ENCODE assay signal across 8 mouse cellular contexts in genomic region chr2:165751068-165751467, GRCm38 (mm10).
DNase-seq lines count a peak whose midpoint lies in the region; ATAC-seq and TF ChIP-seq lines count a peak whose summit lies in the region.

No protein-coding gene starts in this region.

- no peak for TF ChIP-seq POLR2A in cerebellum, adult 2 months (IDR thresholded peaks at IDR 0.05; ENCODE audit: borderline replicate concordance, insufficient read depth, low read length)
- TF ChIP-seq POLR2A in olfactory bulb, adult 2 months (IDR thresholded peaks at IDR 0.05; ENCODE audit: insufficient read depth, low read depth, low read length), result no peak

- DNase-seq in cerebellum, adult 2 months, result peak; percentile 9 to 22
- no peak for DNase-seq in cerebellum, adult 11-12 months
- peak; percentile 27 for DNase-seq in liver, postnatal 0 days
- DNase-seq in liver, embryonic 11.5 days (ENCODE audit: low spot score), result no peak
- peak; percentile 51 for DNase-seq in R1 (ENCODE audit: low read depth, low spot score)
- DNase-seq in heart, postnatal 4 days, result peak; percentile 45
- no peak for DNase-seq in B cell, adult 2 months

- H3K4me2 ChIP-seq in liver, postnatal 0 days (ENCODE audit: low read depth, low read length), result no peak overlapping the region
- H3K4me2 ChIP-seq in liver, embryonic 11.5 days, result no peak overlapping the region

- no peaks in the 10 kb centered on the region for H3K36me3 ChIP-seq in liver, postnatal 0 days (replicated peaks; ENCODE audit: insufficient read depth, low read length)
- no peaks in the 10 kb centered on the region for H3K36me3 ChIP-seq in liver, embryonic 11.5 days (ENCODE audit: control insufficient read depth, insufficient read depth, low read length)

- no peak overlapping the region for H3K4me3 ChIP-seq in cerebellum, adult 2 months (replicated peaks; ENCODE audit: insufficient read depth, low read depth, low read length)
- no peak overlapping the region for H3K4me3 ChIP-seq in liver, postnatal 0 days (ENCODE audit: low read depth, low read length)
- no peak overlapping the region for H3K4me3 ChIP-seq in liver, embryonic 11.5 days (ENCODE audit: low read depth, low read length)
- H3K4me3 ChIP-seq in olfactory bulb, adult 2 months (ENCODE audit: insufficient read depth, low read depth, low read length), result no peak overlapping the region; the same call in 1 of the 2 replicates

- no peaks in the 10 kb centered on the region for H3K27me3 ChIP-seq in cerebellum, adult 2 months (ENCODE audit: control insufficient read depth, insufficient read depth, low read length)
- no peaks in the 10 kb centered on the region for H3K27me3 ChIP-seq in liver, postnatal 0 days (ENCODE audit: insufficient read depth, low read length)
- H3K27me3 ChIP-seq in liver, embryonic 11.5 days (replicated peaks; ENCODE audit: control insufficient read depth, insufficient read depth, low read length), result peaks cover 6% of the 10 kb centered on the region

- no peaks in the 10 kb centered on the region for H3K4me1 ChIP-seq in cerebellum, adult 2 months (ENCODE audit: control insufficient read depth, insufficient read depth, low read length)
- no peaks in the 10 kb centered on the region for H3K4me1 ChIP-seq in liver, postnatal 0 days (ENCODE audit: insufficient read depth)
- H3K4me1 ChIP-seq in liver, embryonic 11.5 days (replicated peaks; ENCODE audit: control insufficient read depth, insufficient read depth, low read length), result no peaks in the 10 kb centered on the region; the same call in 1 of the 2 replicates
- H3K4me1 ChIP-seq in olfactory bulb, adult 2 months (ENCODE audit: control insufficient read depth, insufficient read depth, low read length), result peaks cover 12% of the 10 kb centered on the region

- no peaks in the 10 kb centered on the region for H3K9me3 ChIP-seq in liver, postnatal 0 days (ENCODE audit: low read length)
- H3K9me3 ChIP-seq in liver, embryonic 11.5 days (ENCODE audit: control insufficient read depth, low read length), result no peaks in the 10 kb centered on the region

- 42% methylated on average over 7 of the region's 7 CpGs for WGBS in cerebellum, adult 2 months
- WGBS in liver, postnatal 0 days (ENCODE audit: insufficient replicate concordance), result 33% methylated on average over 7 of the region's 7 CpGs
- WGBS in liver, embryonic 11.5 days, result 40% methylated on average over 7 of the region's 7 CpGs
- 23% methylated on average over 7 of the region's 7 CpGs for WGBS in olfactory bulb, adult 2 months

- no peak for ATAC-seq in liver, postnatal 0 days
- no peak for ATAC-seq in liver, embryonic 11.5 days (replicated peaks; ENCODE audit: low FRiP score)

- no peak overlapping the region for H3K27ac ChIP-seq in cerebellum, adult 2 months (ENCODE audit: insufficient read depth, low read length)
- H3K27ac ChIP-seq in liver, postnatal 0 days (ENCODE audit: low read depth), result no peak overlapping the region
- no peak overlapping the region for H3K27ac ChIP-seq in liver, embryonic 11.5 days (ENCODE audit: low read depth, low read length)
- H3K27ac ChIP-seq in olfactory bulb, adult 2 months (ENCODE audit: insufficient read depth, low read depth, low read length), result no peak overlapping the region

- no peak for TF ChIP-seq EP300 in liver, postnatal 0 days (IDR thresholded peaks at IDR 0.05; ENCODE audit: low read depth)

- H3K9ac ChIP-seq in liver, postnatal 0 days (replicated peaks), result no peak overlapping the region
- H3K9ac ChIP-seq in liver, embryonic 11.5 days (ENCODE audit: low read depth, low read length), result no peak overlapping the region

- peak; percentile 45 for TF ChIP-seq CTCF in cerebellum, adult 2 months (IDR thresholded peaks at IDR 0.05; ENCODE audit: borderline replicate concordance, insufficient read depth, low read depth, low read length)
- peak; percentile 49 for TF ChIP-seq CTCF in liver, postnatal 0 days (IDR thresholded peaks at IDR 0.05; ENCODE audit: low read depth)
- TF ChIP-seq CTCF in olfactory bulb, adult 2 months (IDR thresholded peaks at IDR 0.05; ENCODE audit: insufficient read depth, low read depth, low read length), result peak; percentile 64

Comparison
In these comparisons a context has a peak if more than half of its experiments do, and no peak if none do; other contexts are left out.
1. DNase-seq: peak in cerebellum, adult 2 months (2 of 2), liver, postnatal 0 days (single experiment), R1 (single experiment) and heart, postnatal 4 days (single experiment); none in cerebellum, adult 11-12 months (single experiment), liver, embryonic 11.5 days (single experiment) and B cell, adult 2 months (0 of 2).
2. Peak in every context shown above with its lines, with median percentiles within 50 percentile points of each other: CTCF ChIP-seq.